Mouse (Mus musculus): ENCODE measurements at regions not wholly inside any gene's neighbourhood (a gene's known extent, or its start where the extent isn't known, plus 50 kb on each side); places are given as distances from the start of the nearest gene placed in this dataset.
A peak's percentile ranks its signal among the peaks of the same experiment; 100 is the strongest.

DNA sequence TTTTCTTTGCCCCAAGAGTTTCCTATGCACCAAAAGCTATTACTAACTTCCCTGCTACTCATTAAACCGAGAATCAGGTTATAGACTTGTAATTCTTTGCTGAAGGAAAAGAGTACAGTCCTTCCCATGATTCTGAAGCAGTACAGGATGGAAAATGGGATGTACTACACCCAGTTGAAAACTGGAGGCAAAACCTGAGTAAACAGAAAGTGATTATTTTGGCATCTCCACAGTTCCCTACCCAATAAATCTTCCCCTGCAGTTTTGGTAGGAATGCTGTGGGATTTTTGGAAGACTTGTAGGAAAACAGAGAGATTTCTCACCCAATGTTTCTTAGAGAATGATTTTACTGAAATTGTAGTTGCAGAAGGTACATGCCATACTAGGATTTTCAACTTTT lies 268.5 kb downstream of the Dio2 start:
- Histone ChIP-seq H3K27me3 (ENCODE audit: insufficient read depth, low read length) (no peaks in the 10 kb centered on the region), H3K36me3 (ENCODE audit: insufficient read depth) (no peaks in the 10 kb centered on the region), H3K27ac (ENCODE audit: low read depth, low read length) (no peak overlapping the region), H3K4me3 (ENCODE audit: low read depth, low read length) (no peak overlapping the region), H3K4me1 (ENCODE audit: insufficient read depth) (no peaks in the 10 kb centered on the region), H3K9ac (no peak overlapping the region), H3K9me3 (ENCODE audit: low read length) (no peaks in the 10 kb centered on the region), H3K4me2 (ENCODE audit: low read depth) (no peak overlapping the region)
- no peak for TF ChIP-seq CTCF (IDR thresholded peaks at IDR 0.05; ENCODE audit: low read depth)
- ATAC-seq = no peak
- no peak for DNase-seq
- 61% methylated on average over 1 of the region's 1 CpGs for WGBS

DNA sequence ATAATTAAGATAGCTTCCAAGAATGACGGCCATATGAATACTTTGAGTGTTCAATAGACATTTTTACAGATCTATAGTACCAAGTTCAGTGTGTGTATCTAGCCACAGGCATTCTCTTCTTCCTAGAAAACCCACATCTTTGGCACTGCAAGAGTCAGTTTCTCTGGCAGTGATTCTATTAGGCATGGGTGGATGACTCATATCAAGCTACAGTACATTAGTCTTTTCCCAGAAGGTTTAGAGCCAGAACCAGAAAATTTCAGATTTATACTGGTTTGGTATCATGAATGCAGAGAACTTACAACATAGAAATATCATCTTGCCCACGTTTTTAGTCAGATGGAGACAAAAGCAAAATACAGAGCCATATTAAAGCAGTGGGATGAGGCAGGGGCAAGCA lies 278.1 kb downstream of the Dio2 start:
- Histone ChIP-seq H3K36me3 (ENCODE audit: insufficient read depth) (no peaks in the 10 kb centered on the region), H3K27ac (ENCODE audit: low read depth, low read length) (no peak overlapping the region), H3K4me1 (ENCODE audit: insufficient read depth) (no peaks in the 10 kb centered on the region), H3K27me3 (ENCODE audit: insufficient read depth, low read length) (no peaks in the 10 kb centered on the region), H3K4me2 (ENCODE audit: low read depth) (no peak overlapping the region), H3K4me3 (ENCODE audit: low read depth, low read length) (no peak overlapping the region), H3K9ac (no peak overlapping the region), H3K9me3 (ENCODE audit: low read length) (no peaks in the 10 kb centered on the region)
- 75% methylated on average over 2 of the region's 2 CpGs for WGBS
- TF ChIP-seq CTCF (IDR thresholded peaks at IDR 0.05; ENCODE audit: low read depth) = no peak
- DNase-seq (no peak), ATAC-seq (no peak)

DNA sequence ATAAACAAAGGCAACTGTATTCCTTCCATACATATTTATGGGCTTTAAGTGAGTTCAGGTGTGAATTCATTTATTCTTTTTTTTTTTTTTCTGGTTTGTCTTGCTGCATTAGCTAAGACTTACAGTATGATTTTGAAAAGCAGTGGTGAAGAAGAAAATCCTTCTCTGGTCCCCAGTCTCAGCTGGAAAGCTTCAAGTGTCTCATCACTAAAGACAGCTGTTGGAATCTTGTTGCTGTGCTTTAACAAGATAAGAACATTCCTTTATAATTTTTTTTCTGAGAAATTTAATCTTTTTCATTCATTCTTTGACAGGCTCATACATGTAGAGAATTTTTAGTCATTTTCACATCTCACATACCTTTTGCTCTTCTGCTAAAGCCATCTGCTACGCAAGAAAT lies 297.6 kb downstream of the Dio2 start:
- TF ChIP-seq CTCF (IDR thresholded peaks at IDR 0.05; ENCODE audit: low read depth) = no peak
- H3K4me1 ChIP-seq (ENCODE audit: insufficient read depth) = no peaks in the 10 kb centered on the region
- DNase-seq (no peak), ATAC-seq (no peak)
- WGBS = 75% methylated on average over 1 of the region's 1 CpGs
- H3K9me3 ChIP-seq (ENCODE audit: low read length) = no peaks in the 10 kb centered on the region
- no peak overlapping the region for H3K9ac ChIP-seq
- H3K27ac ChIP-seq (ENCODE audit: low read depth, low read length) = no peak overlapping the region
- no peak overlapping the region for H3K4me2 ChIP-seq (ENCODE audit: low read depth)
- no peaks in the 10 kb centered on the region for H3K36me3 ChIP-seq (ENCODE audit: insufficient read depth)
- H3K27me3 ChIP-seq (ENCODE audit: insufficient read depth, low read length) = no peaks in the 10 kb centered on the region
- H3K4me3 ChIP-seq (ENCODE audit: low read depth, low read length) = no peak overlapping the region

DNA sequence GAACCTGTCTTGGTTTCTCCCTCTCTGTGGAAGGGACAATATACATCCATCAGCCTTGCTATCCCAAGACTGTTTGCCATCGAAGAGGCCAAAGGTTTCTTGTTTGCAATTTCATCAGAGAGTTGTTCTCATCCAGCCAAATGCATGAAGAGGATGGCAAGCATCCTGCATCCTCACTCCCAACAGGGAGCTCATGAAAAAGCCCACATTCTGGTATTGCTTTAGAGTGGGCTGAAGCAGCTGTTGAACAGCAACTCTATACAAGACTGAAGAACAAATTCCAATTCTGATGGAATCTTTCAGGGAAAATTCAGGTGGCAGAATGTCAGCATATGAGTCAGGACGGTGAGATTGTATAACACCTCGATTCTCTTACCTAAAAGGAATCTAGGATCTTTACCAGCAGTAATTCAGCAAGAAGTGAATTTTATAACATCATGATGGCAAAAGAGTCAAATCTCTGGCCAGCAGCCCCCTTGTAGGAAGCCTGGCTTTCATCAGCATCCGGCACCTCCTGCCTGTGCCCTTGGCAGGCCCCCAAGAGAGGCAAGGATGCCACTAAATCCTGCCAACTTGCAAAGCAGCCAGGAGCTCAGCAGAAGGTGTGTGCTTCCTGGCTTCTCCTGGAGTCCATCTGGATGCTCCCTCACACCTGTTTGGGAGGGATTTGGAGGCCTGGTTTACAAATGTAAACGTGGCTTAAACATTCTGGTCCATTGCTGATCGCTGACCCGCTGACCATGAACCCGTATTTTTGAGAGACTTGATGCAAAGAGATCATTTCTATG lies 312.8 kb downstream of the Dio2 start:
- Histone ChIP-seq H3K4me3 (ENCODE audit: low read depth, low read length) (no peak overlapping the region), H3K4me2 (ENCODE audit: low read depth) (no peak overlapping the region), H3K4me1 (ENCODE audit: insufficient read depth) (0 out of 2 replicates have a peak, but pooled peaks cover 4% of the 10 kb centered on the region), H3K36me3 (ENCODE audit: insufficient read depth) (no peaks in the 10 kb centered on the region), H3K9ac (no peak overlapping the region), H3K9me3 (ENCODE audit: low read length) (no peaks in the 10 kb centered on the region), H3K27ac (ENCODE audit: low read depth, low read length) (no peak overlapping the region), H3K27me3 (ENCODE audit: insufficient read depth, low read length) (no peaks in the 10 kb centered on the region)
- TF ChIP-seq CTCF (IDR thresholded peaks at IDR 0.05; ENCODE audit: low read depth) = no peak
- 60% methylated on average over 8 of the region's 8 CpGs for WGBS
- peak; percentile 58 for ATAC-seq
- peak; percentile 66 for DNase-seq

DNA sequence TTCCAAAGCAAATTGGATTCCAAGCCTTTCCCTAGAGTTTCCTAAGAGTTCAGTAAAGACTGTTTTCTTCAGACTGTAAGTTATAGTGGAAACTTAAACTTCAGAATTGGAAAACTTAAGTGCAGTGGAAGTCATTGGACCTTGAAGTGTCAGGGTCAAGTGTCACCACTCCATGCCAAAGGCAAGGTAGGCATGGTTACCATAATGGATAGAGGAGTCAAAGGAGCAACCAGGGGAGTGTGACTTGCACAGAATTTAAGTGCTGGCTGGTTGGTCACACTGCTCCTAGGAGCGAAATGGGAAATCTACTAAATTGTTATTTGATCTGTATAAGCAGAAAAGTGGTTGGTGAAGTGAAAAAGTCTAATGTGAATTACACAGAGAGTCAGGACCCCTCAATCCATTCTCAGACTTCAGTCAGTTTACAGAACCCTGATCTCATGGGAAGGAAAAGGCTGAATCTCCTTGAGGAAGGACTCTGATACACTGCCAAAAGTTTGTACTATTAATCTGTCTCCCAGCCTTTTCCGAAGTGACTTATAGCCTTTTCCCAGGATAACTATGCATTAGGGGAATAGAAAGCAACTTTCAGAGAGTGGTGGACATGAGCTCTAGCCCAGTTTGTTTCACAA lies 320.5 kb downstream of the Dio2 start:
- no peak for ATAC-seq
- no peaks in the 10 kb centered on the region for H3K27me3 ChIP-seq (ENCODE audit: insufficient read depth, low read length)

DNA sequence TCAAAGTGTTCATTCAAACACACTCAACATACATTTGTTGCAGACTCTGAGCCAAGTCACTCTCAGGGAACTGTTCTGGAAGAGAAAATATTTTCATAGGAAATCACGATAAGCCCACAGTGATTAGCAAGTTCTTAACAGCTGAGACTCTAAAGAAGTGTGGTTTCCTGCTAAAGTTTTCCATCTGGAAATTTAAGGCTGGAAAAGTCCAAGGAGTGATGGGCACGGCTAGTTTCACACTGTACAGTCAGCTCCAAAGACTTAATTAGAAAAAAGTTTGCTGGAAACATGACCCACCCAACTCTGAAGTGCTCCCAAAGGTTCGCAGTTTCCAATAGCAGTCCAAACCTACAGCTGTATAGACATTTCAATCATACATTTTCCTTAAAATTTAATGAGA lies 329.5 kb downstream of the Dio2 start:
- H3K4me1 ChIP-seq (ENCODE audit: insufficient read depth) = no peaks in the 10 kb centered on the region
- H3K9me3 ChIP-seq (ENCODE audit: low read length) = no peaks in the 10 kb centered on the region
- no peak for TF ChIP-seq CTCF (IDR thresholded peaks at IDR 0.05; ENCODE audit: low read depth)
- no peak overlapping the region for H3K9ac ChIP-seq
- 72% methylated on average over 3 of the region's 3 CpGs for WGBS
- H3K27me3 ChIP-seq (ENCODE audit: insufficient read depth, low read length) = no peaks in the 10 kb centered on the region
- ATAC-seq = no peak
- H3K27ac ChIP-seq (ENCODE audit: low read depth, low read length) = no peak overlapping the region
- no peak for DNase-seq
- no peak overlapping the region for H3K4me3 ChIP-seq (ENCODE audit: low read depth, low read length)
- no peaks in the 10 kb centered on the region for H3K36me3 ChIP-seq (ENCODE audit: insufficient read depth)
- H3K4me2 ChIP-seq (ENCODE audit: low read depth) = no peak overlapping the region

More for the DNA sequence above, 320.5 kb downstream of the Dio2 start:
- Histone ChIP-seq H3K36me3 (ENCODE audit: insufficient read depth) (no peaks in the 10 kb centered on the region), H3K27ac (ENCODE audit: low read depth, low read length) (no peak overlapping the region), H3K9ac (no peak overlapping the region), H3K4me3 (ENCODE audit: low read depth, low read length) (no peak overlapping the region), H3K4me2 (ENCODE audit: low read depth) (no peak overlapping the region), H3K4me1 (ENCODE audit: insufficient read depth) (no peaks in the 10 kb centered on the region), H3K9me3 (ENCODE audit: low read length) (no peaks in the 10 kb centered on the region)
- no peak for TF ChIP-seq CTCF (IDR thresholded peaks at IDR 0.05; ENCODE audit: low read depth)
- no peak for DNase-seq
- WGBS = 88% methylated on average over 2 of the region's 2 CpGs

DNA sequence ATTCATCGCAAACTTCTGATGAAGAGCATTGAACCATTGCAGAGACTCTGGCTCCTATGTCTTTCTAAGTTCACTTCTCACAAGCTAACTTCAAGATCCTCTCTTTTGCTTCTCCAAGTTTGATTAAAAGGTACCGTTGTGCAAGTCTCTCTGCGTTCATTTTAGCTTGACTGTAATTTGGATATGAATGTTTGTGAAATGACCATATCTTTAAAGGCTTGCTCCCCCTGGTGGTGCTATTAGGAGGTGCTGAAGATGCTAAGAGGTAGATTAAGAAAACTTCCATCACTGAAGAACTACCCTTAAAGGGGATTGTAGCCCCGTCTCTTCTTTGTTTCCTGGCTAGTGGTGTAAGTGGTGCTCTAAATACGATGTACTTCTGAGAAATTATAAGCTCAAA lies 339.7 kb downstream of the Dio2 start:
- Histone ChIP-seq H3K36me3 (ENCODE audit: insufficient read depth) (no peaks in the 10 kb centered on the region), H3K27ac (ENCODE audit: low read depth, low read length) (no peak overlapping the region), H3K9ac (no peak overlapping the region), H3K4me1 (ENCODE audit: insufficient read depth) (no peaks in the 10 kb centered on the region), H3K4me2 (ENCODE audit: low read depth) (no peak overlapping the region), H3K27me3 (ENCODE audit: insufficient read depth, low read length) (no peaks in the 10 kb centered on the region), H3K4me3 (ENCODE audit: low read depth, low read length) (no peak overlapping the region), H3K9me3 (ENCODE audit: low read length) (no peaks in the 10 kb centered on the region)
- 80% methylated on average over 5 of the region's 5 CpGs for WGBS
- DNase-seq (peak; percentile 20), ATAC-seq (no peak)
- TF ChIP-seq CTCF (IDR thresholded peaks at IDR 0.05; ENCODE audit: low read depth) = peak; percentile 43
